Mouse (Mus musculus) c-Kit-positive CD71-positive TER-119-negative erythroid progenitor cells, embryonic 14.5 days (primary cell): ENCODE results near the gene Sec61b.

Experiments
- DNase-seq: peaks from one replicate; pipeline ENCODE4 v3.0.0-alpha.2; 2013; ENCODE audit warnings: low read depth

The Sec61b gene

DNA sequence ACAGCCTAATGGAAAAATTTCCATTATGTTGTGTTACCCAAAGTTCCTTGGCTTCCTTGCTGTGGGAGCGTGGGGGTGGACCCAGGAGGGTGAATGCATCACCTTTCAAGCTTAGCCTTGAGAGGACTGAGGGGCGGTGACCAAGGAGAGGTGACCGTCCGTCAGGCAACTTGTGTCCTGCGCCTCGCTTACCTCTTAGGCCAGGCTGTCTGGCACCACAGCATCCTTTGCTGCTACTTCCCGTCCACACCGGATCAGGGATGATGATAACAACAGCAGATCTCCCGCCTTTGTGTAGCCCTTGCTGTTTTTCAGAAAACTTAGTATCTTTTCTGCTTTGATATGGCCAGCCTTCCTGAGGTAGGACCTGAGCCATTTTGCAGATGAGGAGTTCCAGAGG is 6.1 kb downstream of the Sec61b start:
- DNase-seq: no peak

- DNase-seq: no peak
Observed at GRCm38 (mm10) chr4:47491243-47491642, 16.8 kb downstream of the Sec61b start.

- DNase-seq: no peak
Observed at GRCm38 (mm10) chr4:47492311-47493086, 18.0 kb downstream of the Sec61b start.

DNA sequence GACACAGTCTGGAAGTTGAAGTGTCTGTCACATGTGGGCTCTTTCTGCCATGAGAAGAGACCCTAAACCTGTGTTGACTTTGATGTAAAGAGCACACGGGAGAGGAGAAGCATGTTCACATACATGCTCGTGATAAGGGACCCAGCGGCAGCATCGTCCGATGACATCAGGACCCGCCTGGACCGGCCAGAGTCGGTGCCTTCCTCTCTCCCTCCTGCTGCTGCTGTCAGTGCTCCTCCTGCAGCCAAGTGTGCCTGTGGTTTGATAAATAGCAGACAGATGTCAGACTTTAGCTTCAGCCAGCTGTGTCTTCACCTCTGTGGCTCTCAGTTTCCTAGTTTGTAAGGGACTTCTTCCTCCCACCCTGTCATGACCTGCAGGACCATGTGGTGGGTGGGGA is 19.0 kb downstream of the Sec61b start:
- DNase-seq: no peak

- DNase-seq: no peak
Observed at GRCm38 (mm10) chr4:47494137-47494536, 19.7 kb downstream of the Sec61b start.

- DNase-seq: no peak
Observed at GRCm38 (mm10) chr4:47494686-47495085, 20.2 kb downstream of the Sec61b start.

DNA sequence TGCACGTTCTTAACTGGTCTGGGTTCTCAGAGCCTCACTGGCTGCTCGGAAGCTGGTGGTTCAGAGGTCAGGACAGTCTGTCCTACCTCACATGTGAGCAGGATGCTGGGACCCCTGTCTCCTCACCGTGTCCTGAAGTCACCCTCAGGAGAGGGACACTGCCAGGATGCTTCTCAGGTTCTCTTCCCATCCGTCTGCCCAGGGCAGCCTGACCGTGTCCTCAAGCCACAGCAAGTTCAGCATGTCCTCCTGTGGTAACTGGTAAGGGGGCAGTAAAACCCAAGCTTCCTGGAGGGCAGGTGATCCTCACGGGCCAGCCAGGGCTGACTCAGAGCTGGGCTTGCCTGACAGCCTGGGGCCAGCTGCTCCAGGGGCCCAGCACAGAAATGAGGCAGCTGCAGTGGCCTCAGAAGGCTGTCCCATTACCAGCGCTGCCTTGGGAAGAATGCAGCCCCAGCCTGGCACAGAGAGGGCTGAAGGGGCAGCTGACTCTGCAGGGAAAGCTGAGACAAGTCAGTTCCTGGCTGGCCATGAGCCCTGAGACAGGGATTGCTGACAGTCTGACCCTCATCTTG is 23.4 kb downstream of the Sec61b start:
- DNase-seq: no peak

DNA sequence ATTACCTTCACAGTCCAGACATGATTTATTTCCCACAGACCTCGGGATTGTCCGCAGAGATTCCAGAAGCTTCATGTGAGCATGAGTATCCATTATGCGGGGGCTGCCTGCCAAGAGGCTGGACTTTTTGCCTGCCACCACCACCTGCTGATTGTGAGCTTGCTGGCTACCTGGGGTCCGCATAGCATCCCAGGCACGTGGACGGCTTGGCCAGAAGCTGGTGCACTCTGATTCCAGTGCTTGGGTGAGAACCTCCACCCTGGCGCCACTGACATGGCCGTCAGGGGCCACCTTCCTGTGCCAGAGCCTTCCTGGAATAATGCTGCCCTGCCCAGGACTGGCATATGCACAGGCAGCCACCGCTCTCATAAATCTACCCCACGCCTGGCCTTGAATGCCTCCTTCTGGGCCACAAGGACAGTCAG is 24.7 kb downstream of the Sec61b start:
- no peak for DNase-seq

GRCm38 (mm10) chr4:47502546-47502971 is 28.1 kb downstream of the Sec61b start:
- DNase-seq: peak; percentile 56

- DNase-seq: no peak
Observed at GRCm38 (mm10) chr4:47503045-47503444, 28.6 kb downstream of the Sec61b start.

DNA sequence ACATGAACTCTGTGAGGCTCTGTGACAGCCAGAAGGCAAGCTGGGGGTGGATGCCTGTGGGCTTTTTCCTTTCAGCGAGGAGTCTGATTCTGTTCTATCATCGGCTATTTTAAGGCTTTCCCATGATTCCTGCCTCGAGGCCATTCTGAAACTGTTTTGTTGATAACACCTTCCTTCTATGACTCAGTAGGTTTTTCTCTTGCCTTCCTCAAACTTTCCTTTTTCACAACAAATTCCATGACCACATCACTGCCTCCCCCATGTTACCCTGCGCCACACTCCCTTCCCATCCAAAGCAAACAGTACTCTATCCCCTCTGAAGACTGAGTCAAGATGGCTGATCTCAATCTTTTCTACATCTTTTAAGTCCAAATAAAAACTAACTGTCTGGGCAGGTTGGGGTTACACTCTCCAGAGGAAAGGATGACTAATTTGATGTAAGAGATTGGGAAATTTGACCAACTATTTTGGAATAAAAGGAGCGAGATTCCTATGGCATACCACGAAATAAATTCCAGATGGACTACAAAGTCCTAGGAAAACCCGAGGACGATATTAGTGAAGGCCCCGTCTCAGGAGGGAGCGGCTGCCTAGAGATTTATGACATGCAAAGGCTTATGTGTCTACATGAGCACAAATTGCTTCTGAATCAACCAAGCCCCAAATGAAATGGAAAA is 30.5 kb downstream of the Sec61b start:
- no peak for DNase-seq

- DNase-seq: no peak
Observed at GRCm38 (mm10) chr4:47518551-47519181, 44.2 kb downstream of the Sec61b start.

DNA sequence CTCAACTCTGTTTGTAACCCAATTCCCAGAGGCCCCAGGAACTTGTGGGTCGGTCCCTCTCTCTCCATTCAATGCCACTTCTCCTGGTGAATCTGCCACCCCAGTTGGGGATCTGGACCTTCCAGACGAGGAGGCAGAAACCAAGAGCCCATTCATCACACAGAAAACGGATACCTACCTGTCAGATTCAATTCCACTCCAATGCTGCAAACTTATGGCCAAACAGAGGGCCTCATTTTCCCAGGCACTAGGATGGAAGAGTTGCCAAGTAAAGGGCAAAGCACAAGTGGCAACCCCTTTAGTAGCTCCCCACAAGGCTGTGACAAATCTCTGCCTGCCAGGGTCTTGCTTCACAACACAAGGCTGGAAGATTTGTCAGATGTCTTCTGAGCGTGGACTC is 45.6 kb downstream of the Sec61b start:
- DNase-seq: no peak

GRCm38 (mm10) chr4:47521884-47522605 is 47.6 kb downstream of the Sec61b start:
- no peak for DNase-seq

- no peak for DNase-seq
Observed at GRCm38 (mm10) chr4:47529866-47530265, 55.4 kb downstream of the Sec61b start.
